Mouse (Mus musculus): ENCODE measurements at regions not wholly inside any gene's neighbourhood (a gene's known extent, or its start where the extent isn't known, plus 50 kb on each side); places are given as distances from the start of the nearest gene placed in this dataset.

GRCm38 (mm10) chr11:84721979-84722378 lies 97.3 kb downstream of the Mrm1 start:
- in situ Hi-C loops (cut with MboI; ENCODE audit: low pct_ligation_motif_present, low pct_unique_long_range_greater_than_20kb, low sequenced_read_pairs) (no loop called here), dilution Hi-C loops (cut with MboI; ENCODE audit: extremely low pct_ligation_motif_present, extremely low pct_unique_long_range_greater_than_20kb, low sequenced_read_pairs) (no loop called here)
- Histone ChIP-seq H3K4me3 (replicated peaks in 1 of 3; ENCODE audit: low read depth in 2 of 3, low read length in 2 of 3, poor library complexity in 1 of 3) (no peak overlapping the region), H3K4me2 (ENCODE audit: insufficient read depth, low read depth, poor library complexity, severe bottlenecking) (0 out of 2 replicates have a peak overlapping the region, but pooled peaks have one; percentile 70), H3K79me2 (replicated peaks; ENCODE audit: control insufficient read depth, extremely low read depth, insufficient read depth, poor library complexity, severe bottlenecking) (no peaks in the 10 kb centered on the region), H3K9ac (ENCODE audit: insufficient read depth, low read depth) (0 out of 2 replicates have a peak overlapping the region, but pooled peaks have one; percentile 15), H3K36me3 (replicated peaks in 1 of 2; ENCODE audit: control insufficient read depth in 1 of 2, insufficient read depth in 1 of 2, low read length in 1 of 2) (no peaks in the 10 kb centered on the region), H3K4me1 (ENCODE audit: control insufficient read depth in 1 of 2, insufficient read depth in 2 of 2) (no peaks in the 10 kb centered on the region; a peak in 1 of 4 replicates), H3K27ac (ENCODE audit: insufficient read depth, low read depth) (no peak overlapping the region), H3K27me3 (replicated peaks) (peaks cover 85% of the 10 kb centered on the region), H3K9me3 (replicated peaks; ENCODE audit: low read length) (no peaks in the 10 kb centered on the region)
- TF ChIP-seq ZKSCAN1 (IDR thresholded peaks at IDR 0.05; ENCODE audit: borderline replicate concordance, low read depth, low read length) (no peak), SMC3 (IDR thresholded peaks at IDR 0.05; ENCODE audit: low read depth, low read length) (peak; percentile 56), RAD21 (IDR thresholded peaks at IDR 0.05; ENCODE audit: low read depth, low read length) (peak; percentile 53), MAZ (IDR thresholded peaks at IDR 0.05; ENCODE audit: low read depth, low read length) (0 out of 2 replicates have a peak, but pooled peaks have one; percentile 42), GABPA (IDR thresholded peaks at IDR 0.05; ENCODE audit: insufficient replicate concordance, low read depth, low read length) (no peak), CTCF (conservative IDR thresholded peaks at IDR 0.05 in 1 of 2, IDR thresholded peaks at IDR 0.05 in 1 of 2; ENCODE audit: low read depth in 2 of 2, low read length in 2 of 2) (peak; percentile 19 to 72; a peak in 3 of 4 replicates)
- peak; percentile 20 for DNase-seq (ENCODE audit: extremely low read depth)

GRCm38 (mm10) chr11:84721150-84721549 lies 98.2 kb downstream of the Mrm1 start:
- no peaks in the 10 kb centered on the region for H3K9me3 ChIP-seq (replicated peaks; ENCODE audit: low read length)
- TF ChIP-seq CTCF (conservative IDR thresholded peaks at IDR 0.05 in 1 of 2, IDR thresholded peaks at IDR 0.05 in 1 of 2; ENCODE audit: low read depth in 2 of 2, low read length in 2 of 2), result peak; percentile 42 to 72
- TF ChIP-seq ETS1 (conservative IDR thresholded peaks at IDR 0.05; ENCODE audit: low read depth, low read length), result no peak
- TF ChIP-seq RAD21 (IDR thresholded peaks at IDR 0.05; ENCODE audit: low read depth, low read length), result peak; percentile 28
- TF ChIP-seq EP300 (IDR thresholded peaks at IDR 0.05; ENCODE audit: low read length), result no peak
- TF ChIP-seq SMC3 (IDR thresholded peaks at IDR 0.05; ENCODE audit: low read depth, low read length), result peak; percentile 64
- TF ChIP-seq POLR2AphosphoS2 (IDR thresholded peaks at IDR 0.05; ENCODE audit: low read depth, low read length), result no peak
- in situ Hi-C loops (cut with MboI; ENCODE audit: low pct_ligation_motif_present, low pct_unique_long_range_greater_than_20kb, low sequenced_read_pairs), result no loop called here

DNA sequence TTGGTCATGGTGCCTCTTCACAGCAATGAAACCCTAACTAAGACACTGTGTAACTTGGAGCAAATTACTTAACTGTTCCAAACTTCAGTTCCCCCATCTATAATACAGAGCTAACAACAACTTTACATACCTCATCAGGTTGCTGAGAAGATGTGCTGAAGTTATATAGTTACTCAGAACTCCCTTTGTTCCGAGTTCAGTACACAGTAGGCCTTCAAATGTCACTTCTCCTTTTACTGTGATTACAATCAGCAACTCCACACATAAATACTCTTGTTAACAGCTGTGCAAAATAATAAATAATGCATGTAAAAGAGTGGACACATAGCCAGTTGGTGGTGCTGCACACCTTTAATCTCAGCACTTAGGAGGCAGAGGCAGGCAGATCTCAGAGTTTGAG lies 99.5 kb downstream of the Mrm1 start:
- Histone ChIP-seq H3K4me3 (replicated peaks in 1 of 3; ENCODE audit: low read depth in 2 of 3, low read length in 2 of 3, poor library complexity in 1 of 3) (no peak overlapping the region), H3K27ac (ENCODE audit: insufficient read depth, low read depth) (no peak overlapping the region), H3K79me2 (replicated peaks; ENCODE audit: control insufficient read depth, extremely low read depth, insufficient read depth, poor library complexity, severe bottlenecking) (no peaks in the 10 kb centered on the region), H3K36me3 (replicated peaks in 1 of 2; ENCODE audit: control insufficient read depth in 1 of 2, insufficient read depth in 1 of 2, low read length in 1 of 2) (no peaks in the 10 kb centered on the region), H3K4me1 (ENCODE audit: control insufficient read depth in 1 of 2, insufficient read depth in 2 of 2) (no peaks in the 10 kb centered on the region; a peak in 1 of 4 replicates), H3K4me2 (ENCODE audit: insufficient read depth, low read depth, poor library complexity, severe bottlenecking) (no peak overlapping the region), H3K9ac (ENCODE audit: insufficient read depth, low read depth) (no peak overlapping the region), H3K9me3 (replicated peaks; ENCODE audit: low read length) (no peaks in the 10 kb centered on the region), H3K27me3 (replicated peaks) (peaks cover 80% of the 10 kb centered on the region)
- TF ChIP-seq GABPA (IDR thresholded peaks at IDR 0.05; ENCODE audit: insufficient replicate concordance, low read depth, low read length) (no peak), ETS1 (conservative IDR thresholded peaks at IDR 0.05; ENCODE audit: low read depth, low read length) (no peak), POLR2A (IDR thresholded peaks at IDR 0.05; ENCODE audit: low read depth, low read length) (no peak), NELFE (IDR thresholded peaks at IDR 0.05; ENCODE audit: low read depth, low read length) (no peak)
- no peak for DNase-seq (ENCODE audit: extremely low read depth)
- in situ Hi-C loops (cut with MboI; ENCODE audit: low pct_ligation_motif_present, low pct_unique_long_range_greater_than_20kb, low sequenced_read_pairs) (no loop called here), dilution Hi-C loops (cut with MboI; ENCODE audit: extremely low pct_ligation_motif_present, extremely low pct_unique_long_range_greater_than_20kb, low sequenced_read_pairs) (no loop called here)

More at GRCm38 (mm10) chr11:84721150-84721549, 98.2 kb downstream of the Mrm1 start:
- H3K27ac ChIP-seq (ENCODE audit: insufficient read depth, low read depth), result no peak overlapping the region
- H3K36me3 ChIP-seq (replicated peaks in 1 of 2; ENCODE audit: control insufficient read depth in 1 of 2, insufficient read depth in 1 of 2, low read length in 1 of 2), result no peaks in the 10 kb centered on the region
- no peaks in the 10 kb centered on the region; a peak in 1 of 4 replicates for H3K4me1 ChIP-seq (ENCODE audit: control insufficient read depth in 1 of 2, insufficient read depth in 2 of 2)
- no peak overlapping the region for H3K4me2 ChIP-seq (ENCODE audit: insufficient read depth, low read depth, poor library complexity, severe bottlenecking)
- no peak overlapping the region for H3K4me3 ChIP-seq (replicated peaks in 1 of 3; ENCODE audit: low read depth in 2 of 3, low read length in 2 of 3, poor library complexity in 1 of 3)
- dilution Hi-C loops (cut with MboI; ENCODE audit: extremely low pct_ligation_motif_present, extremely low pct_unique_long_range_greater_than_20kb, low sequenced_read_pairs), result no loop called here
- peaks cover 84% of the 10 kb centered on the region for H3K27me3 ChIP-seq (replicated peaks)
- peak; percentile 35 for DNase-seq (ENCODE audit: extremely low read depth)
- H3K9ac ChIP-seq (ENCODE audit: insufficient read depth, low read depth), result no peak overlapping the region
- H3K79me2 ChIP-seq (replicated peaks; ENCODE audit: control insufficient read depth, extremely low read depth, insufficient read depth, poor library complexity, severe bottlenecking), result no peaks in the 10 kb centered on the region

All from CH12.LX (cell line).